Mouse (Mus musculus): Measurements from ENCODE around the gene Tmem18. TPM values are rescaled to one million over a fixed set of nuclear protein-coding genes. Genes with fewer than 3 reads are reported as not detected.

Gene Tmem18
- total and polyA plus RNA-seq, 3 experiments = 17.0 to 20.0 TPM; not detected in 1

DNA sequence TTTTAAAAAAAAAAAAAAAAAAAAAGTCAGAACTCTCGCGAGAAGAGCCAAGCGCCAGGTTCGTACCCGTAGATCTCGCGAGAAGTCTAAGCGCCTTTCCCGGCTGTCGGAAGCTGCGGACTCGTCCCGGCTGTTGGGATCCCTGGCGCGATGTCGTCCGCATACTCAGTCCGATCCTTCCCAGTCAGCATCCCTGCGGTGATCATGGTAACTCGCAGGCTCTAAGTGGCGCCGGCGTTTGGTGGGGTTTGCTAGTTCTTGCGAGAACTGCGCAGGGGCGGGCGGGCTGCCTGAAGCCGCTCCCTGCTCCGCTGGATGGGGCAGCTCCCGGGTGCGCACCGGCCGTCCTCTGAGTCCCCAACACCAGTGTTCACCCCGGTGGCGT is at the start of gene Tmem18 (continued):
- TF ChIP-seq USF1 (IDR thresholded peaks at IDR 0.05; ENCODE audit: low read depth, low read length) = no peak

DNA sequence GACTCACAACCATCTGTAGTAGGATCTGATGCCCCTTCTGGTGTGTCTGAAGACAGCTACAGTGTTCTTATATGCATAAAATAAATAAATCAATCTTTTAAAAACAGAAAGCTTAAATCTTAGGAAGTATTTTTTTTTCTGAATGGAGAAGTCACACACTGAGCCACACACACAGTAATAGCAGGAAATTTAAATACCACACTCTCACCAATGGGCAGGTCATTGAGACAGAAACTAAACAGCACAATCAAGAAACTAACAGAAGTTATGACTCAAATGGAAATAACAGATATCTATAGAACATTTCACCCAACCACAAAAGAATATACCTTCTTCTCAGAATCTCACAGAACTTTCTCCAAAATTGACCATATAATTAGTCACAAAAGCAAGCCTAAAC is 26.9 kb upstream of the Tmem18 start:
- TF ChIP-seq MAZ (IDR thresholded peaks at IDR 0.05; ENCODE audit: low read depth, low read length) = no peak
- no peak for TF ChIP-seq UBTF (IDR thresholded peaks at IDR 0.05; ENCODE audit: borderline replicate concordance, insufficient read depth, low read depth, low read length)
- TF ChIP-seq RCOR1 (IDR thresholded peaks at IDR 0.05; ENCODE audit: low read depth, low read length) = no peak
- TF ChIP-seq MAX (IDR thresholded peaks at IDR 0.05; ENCODE audit: low read length) = no peak
- no peak for TF ChIP-seq NRF1 (IDR thresholded peaks at IDR 0.05; ENCODE audit: insufficient read depth, low read depth, low read length, poor library complexity, severe bottlenecking)
- no peak for TF ChIP-seq SIN3A (IDR thresholded peaks at IDR 0.05; ENCODE audit: low read length)
- TF ChIP-seq ZC3H11A (IDR thresholded peaks at IDR 0.05; ENCODE audit: low read depth, low read length) = no peak
- TF ChIP-seq MEF2A (IDR thresholded peaks at IDR 0.05; ENCODE audit: extremely low read depth, insufficient replicate concordance, low read depth, low read length, poor library complexity, severe bottlenecking) = no peak
- no peak for TF ChIP-seq SMC3 (IDR thresholded peaks at IDR 0.05; ENCODE audit: low read depth, low read length)
- Histone ChIP-seq H3K36me3 (ENCODE audit: control insufficient read depth in 1 of 2, insufficient read depth in 2 of 2, low read length in 2 of 2) (no peaks in the 10 kb centered on the region), H3K27ac (ENCODE audit: control insufficient read depth, low read depth, low read length) (no peak overlapping the region), H3K27me3 (ENCODE audit: control insufficient read depth in 1 of 2, insufficient read depth in 2 of 2, low read length in 2 of 2) (no peaks in the 10 kb centered on the region), H3K9ac (ENCODE audit: control insufficient read depth, low read depth, low read length, poor library complexity, severe bottlenecking) (no peak overlapping the region), H3K4me3 (ENCODE audit: control insufficient read depth in 1 of 2, insufficient read depth in 1 of 2, low read depth in 2 of 2, low read length in 2 of 2) (no peak overlapping the region), H3K79me2 (ENCODE audit: control insufficient read depth, insufficient read depth, low read length, poor library complexity) (no peaks in the 10 kb centered on the region), H3K4me1 (ENCODE audit: control insufficient read depth in 1 of 2, insufficient read depth in 2 of 2, low read length in 2 of 2) (no peaks in the 10 kb centered on the region), H3K9me3 (replicated peaks; ENCODE audit: insufficient read depth, low read length) (no peaks in the 10 kb centered on the region)
- DNase-seq (ENCODE audit: low read depth, low spot score) = no peak

DNA sequence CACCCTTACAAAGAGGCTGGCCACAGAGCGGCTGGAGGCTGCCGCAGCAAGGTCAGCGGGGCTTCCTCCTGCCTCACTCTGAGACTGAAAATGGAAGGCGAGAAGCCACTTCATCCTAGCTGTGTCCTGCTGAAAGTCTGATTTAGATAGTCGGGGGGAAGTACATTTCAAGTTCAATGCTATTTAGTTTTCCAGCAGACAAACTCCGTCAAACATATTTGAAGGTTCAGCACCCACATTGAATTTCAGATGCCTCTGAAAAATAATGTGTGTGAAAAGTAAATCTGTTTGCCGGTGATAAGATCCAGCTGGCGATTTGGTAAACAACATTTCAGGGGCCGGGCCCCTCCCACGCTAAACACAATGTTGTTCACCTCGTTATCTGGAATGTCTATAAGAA is 22.8 kb upstream of the Tmem18 start:
- no peak overlapping the region for H3K27ac ChIP-seq (ENCODE audit: control insufficient read depth, low read depth, low read length)
- TF ChIP-seq NELFE (IDR thresholded peaks at IDR 0.05; ENCODE audit: low read depth, low read length) (no peak), BHLHE40 (IDR thresholded peaks at IDR 0.05; ENCODE audit: borderline replicate concordance, low read depth, low read length) (no peak), USF2 (IDR thresholded peaks at IDR 0.05; ENCODE audit: borderline replicate concordance in 1 of 2, insufficient read depth in 1 of 2, low read depth in 1 of 2, low read length in 2 of 2) (no peak), POLR2A (IDR thresholded peaks at IDR 0.05; ENCODE audit: control insufficient read depth in 1 of 2, insufficient read depth in 1 of 2, low read depth in 1 of 2, low read length in 2 of 2, poor library complexity in 1 of 2) (no peak)

More for the DNA sequence above, 22.8 kb upstream of the Tmem18 start:
- H3K4me3 ChIP-seq (ENCODE audit: control insufficient read depth in 1 of 2, insufficient read depth in 1 of 2, low read depth in 2 of 2, low read length in 2 of 2) = no peak overlapping the region
- no peaks in the 10 kb centered on the region for H3K9me3 ChIP-seq (replicated peaks; ENCODE audit: insufficient read depth, low read length)
- H3K79me2 ChIP-seq (ENCODE audit: control insufficient read depth, insufficient read depth, low read length, poor library complexity) = no peaks in the 10 kb centered on the region
- no peaks in the 10 kb centered on the region for H3K4me1 ChIP-seq (ENCODE audit: control insufficient read depth in 1 of 2, insufficient read depth in 2 of 2, low read length in 2 of 2)
- H3K9ac ChIP-seq (ENCODE audit: control insufficient read depth, low read depth, low read length, poor library complexity, severe bottlenecking) = no peak overlapping the region
- no peak for DNase-seq (ENCODE audit: low read depth, low spot score)
- H3K27me3 ChIP-seq (ENCODE audit: control insufficient read depth in 1 of 2, insufficient read depth in 2 of 2, low read length in 2 of 2) = no peaks in the 10 kb centered on the region
- H3K36me3 ChIP-seq (ENCODE audit: control insufficient read depth in 1 of 2, insufficient read depth in 2 of 2, low read length in 2 of 2) = no peaks in the 10 kb centered on the region
